Mouse (Mus musculus): Measurements from ENCODE around the gene Samd4b.

Gene Samd4b

DNA sequence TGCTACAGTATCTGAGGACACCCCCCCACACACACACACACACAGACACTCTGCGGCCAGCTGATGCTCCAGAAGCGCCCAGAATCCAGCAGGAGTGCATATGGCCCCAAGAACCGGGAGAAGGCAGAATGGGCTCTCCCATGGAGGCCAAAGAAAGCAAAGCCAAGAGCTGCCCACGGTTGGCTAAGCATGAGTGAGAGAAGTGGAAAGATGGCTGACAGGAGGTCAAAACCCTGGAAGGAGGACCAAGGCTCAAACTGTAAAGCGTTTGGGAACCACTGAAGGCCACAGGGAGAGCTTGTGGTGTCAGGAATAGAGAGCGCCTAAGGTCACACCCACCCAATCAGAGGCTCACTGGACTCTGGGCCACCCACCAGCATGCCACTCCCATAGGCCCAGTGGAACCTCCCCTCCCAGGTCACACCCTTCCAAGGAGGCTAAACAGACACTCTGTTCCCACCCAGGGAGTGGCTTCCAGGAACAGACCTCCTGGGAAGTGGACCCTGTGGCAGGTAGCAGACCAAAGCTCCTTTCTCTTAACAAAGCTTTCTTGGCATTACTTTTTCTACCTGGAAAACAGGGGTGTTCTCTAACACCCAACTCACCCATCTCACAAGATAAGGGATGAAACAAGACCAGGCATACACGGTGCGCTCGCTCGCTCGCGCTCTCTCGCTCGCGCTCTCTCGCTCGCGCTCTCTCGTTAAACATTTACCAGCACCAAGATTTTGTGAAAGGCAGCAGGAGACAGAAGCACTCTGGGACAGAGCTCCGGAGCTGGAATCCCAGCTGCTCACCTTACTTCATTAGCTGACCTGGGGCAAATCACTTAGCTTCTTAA lies 1.3 kb downstream of the Samd4b start:
- H3K9me3 ChIP-seq (ENCODE audit: low read length): no peaks in the 10 kb centered on the region
- peak overlapping the region; percentile 84 for H3K4me3 ChIP-seq (replicated peaks; ENCODE audit: low read length)
- TF ChIP-seq NANOG (IDR thresholded peaks at IDR 0.05; ENCODE audit: borderline replicate concordance, low read length): no peak
- TF ChIP-seq POU5F1 (IDR thresholded peaks at IDR 0.05; ENCODE audit: borderline replicate concordance, low read length): no peak
- TF ChIP-seq CTCF (conservative IDR thresholded peaks at IDR 0.05; ENCODE audit: low read length): no peak

DNA sequence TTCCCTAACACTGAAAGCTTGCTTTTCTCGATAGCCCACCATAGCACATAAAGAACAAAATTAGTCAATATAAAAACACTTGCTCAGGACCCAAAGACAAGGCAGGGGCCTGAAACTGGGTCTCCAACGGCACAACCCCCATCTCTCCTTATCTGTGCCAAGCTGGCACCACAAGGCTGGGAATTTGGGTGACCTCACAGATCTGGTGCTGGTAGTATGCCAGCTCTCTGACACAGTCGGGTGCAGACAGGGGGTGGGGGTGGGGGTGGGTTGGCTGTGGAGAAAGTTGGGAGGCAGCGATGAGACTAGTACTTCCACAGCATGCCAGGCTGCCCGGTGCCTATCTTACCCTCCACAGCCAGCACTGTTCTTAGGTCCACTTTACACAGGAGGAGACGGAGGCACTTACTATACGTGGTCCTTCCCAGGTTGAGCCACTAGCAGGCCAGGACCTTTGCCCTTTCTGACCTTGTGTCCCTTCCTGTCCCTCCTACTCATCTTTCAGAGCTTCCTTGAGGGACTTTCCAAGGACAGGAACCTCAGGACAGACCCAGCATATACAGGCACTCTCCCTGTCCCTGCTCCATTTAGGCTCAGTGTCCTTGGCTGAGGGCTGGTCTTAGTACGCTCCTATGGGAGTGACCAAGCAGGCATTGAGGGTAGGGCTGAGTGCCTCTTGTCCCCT lies 2.1 kb downstream of the Samd4b start:
- peak overlapping the region; percentile 84 for H3K4me3 ChIP-seq (replicated peaks; ENCODE audit: low read length)
- TF ChIP-seq CTCF (conservative IDR thresholded peaks at IDR 0.05; ENCODE audit: low read length) (no peak), POU5F1 (IDR thresholded peaks at IDR 0.05; ENCODE audit: borderline replicate concordance, low read length) (no peak), NANOG (IDR thresholded peaks at IDR 0.05; ENCODE audit: borderline replicate concordance, low read length) (no peak)
- H3K36me3 ChIP-seq (ENCODE audit: insufficient read depth, low read length): peaks cover 44% of the 10 kb centered on the region
- no peaks in the 10 kb centered on the region for H3K9me3 ChIP-seq (ENCODE audit: low read length)
- no peaks in the 10 kb centered on the region for H3K27me3 ChIP-seq (ENCODE audit: insufficient read depth, low read length)
- H3K4me1 ChIP-seq (replicated peaks; ENCODE audit: low read depth, low read length): peaks cover 70% of the 10 kb centered on the region

More for the DNA sequence above, 1.3 kb downstream of the Samd4b start:
- Histone ChIP-seq H3K27me3 (ENCODE audit: insufficient read depth, low read length) (no peaks in the 10 kb centered on the region), H3K4me1 (replicated peaks; ENCODE audit: low read depth, low read length) (peaks cover 67% of the 10 kb centered on the region), H3K36me3 (ENCODE audit: insufficient read depth, low read length) (peaks cover 37% of the 10 kb centered on the region)

DNA sequence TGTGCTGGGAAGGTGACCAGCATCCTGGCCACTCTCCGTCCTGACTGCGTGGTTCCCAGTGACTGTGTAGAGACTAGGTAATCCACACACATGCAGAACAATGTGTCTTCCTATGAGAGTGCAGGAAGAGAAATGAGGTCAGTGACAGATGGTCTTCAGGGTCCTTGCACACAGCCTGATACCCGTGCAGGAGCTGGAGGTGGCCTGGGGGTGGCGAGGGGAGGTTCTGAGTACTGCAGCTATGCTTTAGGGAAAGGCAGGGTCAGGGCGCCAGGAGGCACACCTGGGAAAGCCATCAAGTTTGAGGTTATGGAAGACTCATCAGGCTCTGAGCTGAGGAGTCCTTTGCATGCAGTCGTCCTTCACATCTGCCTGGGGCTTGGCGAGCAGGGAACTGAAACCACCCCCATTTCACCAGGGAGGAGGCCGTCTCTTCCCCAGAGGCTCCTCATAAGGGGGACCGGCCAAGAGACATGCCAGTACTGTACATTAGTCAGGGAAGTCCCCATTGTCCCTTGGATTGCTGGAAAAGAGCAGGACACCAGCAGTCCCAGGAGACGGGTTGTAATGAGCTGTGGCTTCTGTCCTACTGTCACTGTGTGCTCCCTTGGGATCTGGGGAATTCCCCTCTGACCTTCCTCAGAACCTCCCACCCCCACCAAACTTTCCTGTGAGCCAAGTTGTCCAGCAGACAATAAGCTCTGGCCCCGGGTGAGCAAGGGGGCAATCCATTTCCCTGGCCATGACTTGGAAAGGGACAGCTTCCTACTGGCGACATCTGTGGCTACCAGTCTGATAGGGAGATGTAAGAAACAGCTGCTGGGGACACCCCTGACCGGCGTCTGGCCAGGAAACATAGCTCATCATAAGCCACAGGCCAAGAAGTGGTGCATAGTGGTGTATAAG lies 4.5 kb downstream of the Samd4b start:
- Histone ChIP-seq H3K4me1 (replicated peaks; ENCODE audit: low read depth, low read length) (peaks cover 82% of the 10 kb centered on the region), H3K4me3 (replicated peaks; ENCODE audit: low read length) (peak overlapping the region; percentile 57), H3K36me3 (ENCODE audit: insufficient read depth, low read length) (peaks cover 62% of the 10 kb centered on the region), H3K27me3 (ENCODE audit: insufficient read depth, low read length) (no peaks in the 10 kb centered on the region), H3K9me3 (ENCODE audit: low read length) (no peaks in the 10 kb centered on the region)
- no peak for TF ChIP-seq CTCF (conservative IDR thresholded peaks at IDR 0.05; ENCODE audit: low read length)
- no peak for TF ChIP-seq POU5F1 (IDR thresholded peaks at IDR 0.05; ENCODE audit: borderline replicate concordance, low read length)
- no peak for TF ChIP-seq NANOG (IDR thresholded peaks at IDR 0.05; ENCODE audit: borderline replicate concordance, low read length)

DNA sequence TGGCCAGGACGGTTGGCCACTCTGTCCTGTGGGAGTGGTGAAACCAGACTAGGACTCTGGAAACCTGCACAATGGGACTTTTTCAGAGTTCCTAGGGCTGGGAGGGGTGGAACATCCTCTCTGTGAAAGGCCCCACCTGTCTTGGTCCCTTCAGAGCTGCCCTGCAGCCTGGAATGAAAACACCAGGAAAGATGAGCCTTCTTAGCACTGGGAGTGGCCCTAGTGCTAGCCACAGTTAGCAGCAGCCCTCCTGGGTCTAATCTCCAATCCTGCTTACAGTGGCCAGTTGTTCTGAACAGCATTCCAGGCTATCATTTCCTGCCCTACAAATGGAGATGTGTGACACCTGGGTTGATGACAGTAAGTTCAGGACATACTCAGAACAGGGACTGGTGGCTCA lies 6.1 kb downstream of the Samd4b start:
- no peaks in the 10 kb centered on the region for H3K9me3 ChIP-seq (ENCODE audit: low read length)
- TF ChIP-seq NANOG (IDR thresholded peaks at IDR 0.05; ENCODE audit: borderline replicate concordance, low read length) (no peak), CTCF (conservative IDR thresholded peaks at IDR 0.05; ENCODE audit: low read length) (no peak), POU5F1 (IDR thresholded peaks at IDR 0.05; ENCODE audit: borderline replicate concordance, low read length) (no peak)
- peak overlapping the region; percentile 57 for H3K4me3 ChIP-seq (replicated peaks; ENCODE audit: low read length)
- H3K4me1 ChIP-seq (replicated peaks; ENCODE audit: low read depth, low read length): peaks cover 98% of the 10 kb centered on the region
- H3K36me3 ChIP-seq (ENCODE audit: insufficient read depth, low read length): peaks cover 78% of the 10 kb centered on the region
- no peaks in the 10 kb centered on the region for H3K27me3 ChIP-seq (ENCODE audit: insufficient read depth, low read length)

DNA sequence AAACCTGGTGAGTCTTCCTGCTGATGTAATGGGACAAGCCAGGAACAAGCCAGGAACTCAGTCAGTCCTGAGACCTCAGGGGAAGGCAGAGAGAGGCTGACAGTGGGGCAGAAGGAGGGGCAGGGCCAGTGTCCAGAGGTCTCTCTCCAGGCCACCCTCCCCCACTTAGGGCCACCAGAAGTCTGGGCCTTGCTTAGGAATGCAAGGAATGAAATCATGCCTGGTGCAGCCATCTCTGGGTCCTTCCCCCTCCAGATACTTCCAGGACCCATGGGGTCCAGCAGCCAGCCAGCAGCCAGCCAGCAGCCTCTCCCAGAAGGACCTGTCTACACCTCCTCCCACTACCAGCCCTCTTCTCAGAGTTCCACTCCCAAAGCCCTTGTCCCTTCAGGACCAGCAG lies 10.3 kb downstream of the Samd4b start:
- TF ChIP-seq POU5F1 (IDR thresholded peaks at IDR 0.05; ENCODE audit: borderline replicate concordance, low read length) (no peak), NANOG (IDR thresholded peaks at IDR 0.05; ENCODE audit: borderline replicate concordance, low read length) (no peak), CTCF (conservative IDR thresholded peaks at IDR 0.05; ENCODE audit: low read length) (no peak)
- H3K9me3 ChIP-seq (ENCODE audit: low read length): no peaks in the 10 kb centered on the region
- H3K27me3 ChIP-seq (ENCODE audit: insufficient read depth, low read length): no peaks in the 10 kb centered on the region
- peaks cover 73% of the 10 kb centered on the region for H3K36me3 ChIP-seq (ENCODE audit: insufficient read depth, low read length)
- H3K4me3 ChIP-seq (replicated peaks; ENCODE audit: low read length): peak overlapping the region; percentile 10; the same call in 1 of the 2 replicates
- H3K4me1 ChIP-seq (replicated peaks; ENCODE audit: low read depth, low read length): peaks cover 99% of the 10 kb centered on the region

DNA sequence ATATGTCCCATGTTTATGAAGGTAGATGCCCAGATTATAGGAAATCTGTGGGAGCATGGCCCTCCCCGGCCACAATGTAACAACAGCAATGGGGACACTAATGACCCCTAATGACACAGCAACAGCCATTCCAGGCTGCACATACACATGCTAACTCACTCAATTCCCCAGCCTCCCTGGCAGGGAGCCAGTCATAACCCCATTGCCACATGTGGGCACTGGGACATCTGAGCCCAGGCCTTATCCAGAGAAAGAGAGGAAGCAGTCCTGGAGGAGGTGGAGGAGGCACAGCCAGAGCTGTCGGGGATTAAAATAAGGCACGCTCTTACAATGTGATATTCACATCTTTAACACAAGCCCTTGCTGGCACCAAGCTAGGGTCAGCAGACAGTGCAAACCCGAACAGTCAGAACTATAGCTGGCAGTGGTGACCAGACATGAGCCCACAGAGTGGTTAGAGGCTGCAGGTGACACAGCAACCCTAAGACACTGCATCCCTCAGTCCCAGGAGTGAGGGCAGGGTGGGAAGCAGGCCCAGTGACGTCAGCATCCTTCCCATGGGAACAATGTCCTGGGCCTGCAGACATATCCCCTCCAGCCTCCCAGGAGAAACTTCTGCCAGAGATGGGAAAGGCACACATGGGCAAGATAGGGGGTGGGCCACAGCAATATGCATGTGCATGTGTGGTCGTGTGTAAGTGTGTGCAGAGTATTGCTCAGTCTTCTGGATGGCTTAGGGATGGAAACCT lies 11.1 kb downstream of the Samd4b start:
- H3K4me1 ChIP-seq (replicated peaks; ENCODE audit: low read depth, low read length): peaks cover 99% of the 10 kb centered on the region
- H3K4me3 ChIP-seq (replicated peaks; ENCODE audit: low read length): no peak overlapping the region
- H3K9me3 ChIP-seq (ENCODE audit: low read length): no peaks in the 10 kb centered on the region
- H3K27me3 ChIP-seq (ENCODE audit: insufficient read depth, low read length): no peaks in the 10 kb centered on the region
- TF ChIP-seq POU5F1 (IDR thresholded peaks at IDR 0.05; ENCODE audit: borderline replicate concordance, low read length) (no peak), CTCF (conservative IDR thresholded peaks at IDR 0.05; ENCODE audit: low read length) (no peak), NANOG (IDR thresholded peaks at IDR 0.05; ENCODE audit: borderline replicate concordance, low read length) (no peak)
- H3K36me3 ChIP-seq (ENCODE audit: insufficient read depth, low read length): peaks cover 77% of the 10 kb centered on the region

DNA sequence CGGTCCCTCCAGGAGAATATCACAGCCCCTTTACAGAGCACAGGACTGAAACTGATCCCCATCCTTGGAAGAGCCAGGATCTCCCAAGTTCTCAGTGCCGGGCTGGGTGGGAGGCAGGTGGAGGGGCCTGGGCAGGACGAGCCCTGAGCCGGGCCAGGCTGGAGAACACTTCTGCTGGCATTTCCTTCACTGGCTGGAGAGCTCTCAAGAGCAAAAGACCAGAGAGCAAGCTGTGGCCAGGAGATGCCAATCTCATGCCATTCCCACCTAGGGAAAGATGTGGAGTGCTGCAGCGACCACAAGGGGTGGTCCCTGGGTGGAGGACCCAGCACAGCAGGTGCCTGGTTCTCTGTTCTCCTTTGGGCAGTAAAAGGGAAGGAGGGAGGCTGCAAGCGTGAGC lies 12.9 kb downstream of the Samd4b start:
- Histone ChIP-seq H3K4me3 (replicated peaks; ENCODE audit: low read length) (no peak overlapping the region), H3K27me3 (ENCODE audit: insufficient read depth, low read length) (no peaks in the 10 kb centered on the region), H3K4me1 (replicated peaks; ENCODE audit: low read depth, low read length) (peaks cover 99% of the 10 kb centered on the region), H3K9me3 (ENCODE audit: low read length) (no peaks in the 10 kb centered on the region), H3K36me3 (ENCODE audit: insufficient read depth, low read length) (peaks cover 72% of the 10 kb centered on the region)
- TF ChIP-seq NANOG (IDR thresholded peaks at IDR 0.05; ENCODE audit: borderline replicate concordance, low read length) (no peak), CTCF (conservative IDR thresholded peaks at IDR 0.05; ENCODE audit: low read length) (no peak), POU5F1 (IDR thresholded peaks at IDR 0.05; ENCODE audit: borderline replicate concordance, low read length) (no peak)

All from E14TG2a.4 (cell line).